Mouse (Mus musculus) intestine, embryonic 16.5 days (tissue): ENCODE results near the gene Spata25. TPM values are rescaled to one million over a fixed set of nuclear protein-coding genes. Genes with fewer than 3 reads are reported as not detected.

Experiments used
- ATAC-seq: fragments of 200-750 bp; cut with Nextera tagmentation; 2 replicates; pipeline ENCODE4 v1.8.0; 2017; ENCODE audit warnings: moderate TSS enrichment, moderate library complexity
- H3K27ac ChIP-seq: fragments of 300-500 bp; sonication (generic); 2 replicates; pipeline ENCODE4 v1.5.1; 2014; ENCODE audit warnings: mild to moderate bottlenecking, low read length
- H3K27me3 ChIP-seq: fragments of 300-500 bp; sonication (generic); replicated peaks from 2 replicates; pipeline ENCODE4 v1.6.1; 2014; ENCODE audit warnings: low read length, control low read depth, mixed read lengths; ENCODE audit not compliant: control insufficient read depth, insufficient read depth
- H3K36me3 ChIP-seq: fragments of 300-500 bp; sonication (generic); 2 replicates; pipeline ENCODE4 v1.6.1; 2014; ENCODE audit warnings: low read length, control low read depth; ENCODE audit not compliant: control insufficient read depth, insufficient read depth
- H3K4me1 ChIP-seq: fragments of 300-500 bp; sonication (generic); 2 replicates; pipeline ENCODE4 v1.6.1; 2014; ENCODE audit warnings: low read length, control low read depth, mixed read lengths; ENCODE audit not compliant: control insufficient read depth, insufficient read depth
- H3K4me2 ChIP-seq: fragments of 300-500 bp; sonication (generic); 2 replicates; pipeline ENCODE4 v1.6.1; 2014; ENCODE audit warnings: low read depth, low read length, control low read depth
- H3K4me3 ChIP-seq: fragments of 300-500 bp; sonication (generic); 2 replicates; pipeline ENCODE4 v1.5.1; 2014; ENCODE audit warnings: mild to moderate bottlenecking, low read length
- H3K9ac ChIP-seq: fragments of 300-500 bp; sonication (generic); 2 replicates; pipeline ENCODE4 v1.6.1; 2014; ENCODE audit warnings: low read depth, low read length
- H3K9me3 ChIP-seq: fragments of 300-500 bp; sonication (generic); 2 replicates; pipeline ENCODE4 v1.6.1; 2016; ENCODE audit warnings: low read length, control low read depth; ENCODE audit not compliant: control insufficient read depth
- WGBS: fragments of 180-500 bp; shearing (Covaris S2); extraction: QIAGEN DNeasy Blood & Tissue Kit; methylation state at CpG from one replicate; pipeline ENCODE4 v1.1.7; 2014; 5-methylcytosine and 5-hydroxymethylcytosine counted together
- polyA plus RNA-seq: library from polyadenylated mRNA; unstranded; fragments of >200 nt; fragmentation: Nextera tagmentation; extraction: Ambion mirVana; gene quantifications from 2 replicates; pipeline ENCODE4 v1.2.1, GENCODE M21; 2015

Spata25 gene
- polyA plus RNA-seq, 1 experiment from 2014 or later = not detected

DNA sequence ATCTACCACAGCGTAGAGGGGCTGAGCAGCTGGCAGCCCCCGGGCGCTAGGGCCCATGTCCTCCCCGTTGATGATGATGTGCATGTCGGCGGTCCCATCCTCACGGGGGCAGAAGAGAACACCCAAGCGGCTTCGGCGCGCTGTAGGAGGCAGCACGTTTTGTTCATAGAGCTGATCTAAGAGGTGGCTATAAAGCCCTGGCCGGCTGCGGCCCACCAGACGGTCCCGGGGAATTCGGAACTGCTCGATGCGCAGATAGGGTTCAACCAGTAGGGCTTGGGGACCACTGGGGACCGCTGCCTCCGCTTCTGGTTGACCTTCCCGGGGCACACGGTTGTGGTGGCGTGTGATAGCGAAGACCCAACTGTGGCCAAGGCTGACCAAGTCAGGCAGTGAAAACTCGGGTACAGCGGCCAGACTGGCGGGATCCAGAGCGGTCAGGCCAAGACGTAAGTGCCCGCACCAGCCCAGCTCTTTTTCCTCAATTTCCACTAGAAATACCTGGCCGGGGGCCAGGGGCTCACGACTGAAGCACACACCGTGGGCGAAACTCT is 4.5 kb upstream of the Spata25 start, which contains the start of gene Ctsa:
TSS of gene Ctsa (plus strand) at position 126 of the 554 bp plus-strand sequence.
- H3K4me3 ChIP-seq = peak within 1 kb of the TSS; percentile 77
- H3K4me1 ChIP-seq = peaks cover 15% of the 10 kb centered on the region
- peak; percentile 77 for ATAC-seq
- H3K27ac ChIP-seq = peak within 1 kb of the TSS; percentile 95
- H3K9me3 ChIP-seq = no peaks in the 10 kb centered on the region
- H3K4me2 ChIP-seq = peak within 1 kb of the TSS; percentile 99
- H3K9ac ChIP-seq = peak within 1 kb of the TSS; percentile 87
- no peaks in the 10 kb centered on the region for H3K27me3 ChIP-seq
- WGBS = under 1% methylated on average over 35 of the region's 35 CpGs
- H3K36me3 ChIP-seq = peaks cover 11% of the 10 kb centered on the region

GRCm38 (mm10) chr2:164832032-164832747 is 3.9 kb upstream of the Spata25 start:
- Histone ChIP-seq H3K9me3 (no peaks in the 10 kb centered on the region), H3K4me3 (peak overlapping the region; percentile 77), H3K4me1 (peaks cover 15% of the 10 kb centered on the region), H3K27me3 (no peaks in the 10 kb centered on the region), H3K9ac (peak overlapping the region; percentile 87), H3K4me2 (peak overlapping the region; percentile 99), H3K27ac (peak overlapping the region; percentile 95), H3K36me3 (peaks cover 8% of the 10 kb centered on the region)
- WGBS = 61% methylated on average over 16 of the region's 16 CpGs
- ATAC-seq = no peak

DNA sequence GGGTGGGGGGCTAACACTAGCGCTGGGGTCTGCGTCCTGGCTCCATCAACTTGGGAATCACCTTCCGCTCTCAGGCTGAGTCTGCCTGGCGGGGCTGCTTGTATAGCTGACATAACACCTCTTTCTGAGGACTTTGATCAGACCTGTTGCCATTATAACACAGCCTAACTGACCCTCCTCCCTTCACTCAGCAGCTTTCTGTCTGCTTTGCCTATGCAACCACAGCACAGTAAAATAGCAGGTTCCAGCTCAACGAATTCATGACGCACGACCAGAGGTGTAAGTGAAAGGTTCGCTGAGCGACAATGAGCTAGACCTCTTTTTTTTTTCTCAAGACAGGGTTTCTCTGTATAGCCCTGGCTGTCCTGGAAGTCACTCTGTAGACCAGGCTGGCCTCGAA is 2.7 kb upstream of the Spata25 start:
- no peak overlapping the region for H3K4me3 ChIP-seq
- H3K9ac ChIP-seq = no peak overlapping the region
- no peak overlapping the region for H3K27ac ChIP-seq
- H3K9me3 ChIP-seq = no peaks in the 10 kb centered on the region
- 90% methylated on average over 10 of the region's 10 CpGs for WGBS
- no peak overlapping the region for H3K4me2 ChIP-seq
- H3K36me3 ChIP-seq = peaks cover 6% of the 10 kb centered on the region
- peaks cover 15% of the 10 kb centered on the region for H3K4me1 ChIP-seq
- no peak for ATAC-seq
- no peaks in the 10 kb centered on the region for H3K27me3 ChIP-seq

GRCm38 (mm10) chr2:164829090-164829489 is 753 bp upstream of the Spata25 start:
- Histone ChIP-seq H3K27me3 (no peaks in the 10 kb centered on the region), H3K4me2 (no peak overlapping the region), H3K36me3 (peaks cover 18% of the 10 kb centered on the region), H3K9ac (no peak overlapping the region), H3K27ac (no peak overlapping the region), H3K4me3 (no peak overlapping the region), H3K4me1 (peaks cover 5% of the 10 kb centered on the region), H3K9me3 (no peaks in the 10 kb centered on the region)
- 87% methylated on average over 1 of the region's 1 CpGs for WGBS
- ATAC-seq = no peak

DNA sequence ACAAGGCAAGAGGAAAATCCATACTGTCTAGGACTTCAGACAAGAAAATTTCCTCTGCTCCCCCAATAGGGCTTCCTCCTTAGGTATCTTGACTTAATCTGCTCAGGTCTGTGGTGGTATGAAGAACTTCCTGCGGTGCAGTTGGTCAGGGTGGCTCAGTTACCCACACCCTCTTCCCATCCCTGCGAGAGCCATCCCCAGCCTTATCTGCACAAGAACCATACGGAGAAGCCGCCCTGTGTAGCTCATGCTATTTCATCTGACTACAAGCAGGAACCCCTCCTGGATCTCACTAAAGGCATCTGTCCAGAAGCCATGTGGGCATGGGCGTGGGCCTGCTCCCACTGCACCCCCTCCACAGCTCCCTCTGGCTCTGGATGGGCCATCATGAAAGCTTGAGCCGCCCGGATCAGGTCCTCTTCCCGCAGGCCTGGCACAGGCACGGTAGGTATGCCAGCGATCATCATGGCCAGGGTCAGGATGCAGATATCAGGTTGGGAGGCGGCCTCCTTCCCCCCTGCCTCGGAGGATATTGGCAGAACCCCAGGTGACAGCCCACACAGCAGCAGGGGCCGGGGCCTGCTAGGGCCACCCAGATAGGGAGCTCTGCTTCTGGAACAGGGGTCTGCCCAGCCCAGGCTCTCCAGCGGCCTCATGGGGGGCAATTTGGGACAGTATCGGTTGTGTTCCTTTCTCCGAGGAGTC is 1.0 kb downstream of the Spata25 start:
- Histone ChIP-seq H3K9ac (no peak overlapping the region), H3K36me3 (peaks cover 18% of the 10 kb centered on the region), H3K9me3 (no peaks in the 10 kb centered on the region), H3K27me3 (no peaks in the 10 kb centered on the region), H3K4me2 (no peak overlapping the region), H3K27ac (no peak overlapping the region), H3K4me1 (peaks cover 6% of the 10 kb centered on the region), H3K4me3 (no peak overlapping the region)
- ATAC-seq = no peak
- 88% methylated on average over 16 of the region's 16 CpGs for WGBS

GRCm38 (mm10) chr2:164825521-164825920 is 2.8 kb downstream of the Spata25 start:
- ATAC-seq = no peak
- H3K9me3 ChIP-seq = no peaks in the 10 kb centered on the region
- H3K27ac ChIP-seq = no peak overlapping the region
- whole genome bisulfite sequencing = 95% methylated on average over 17 of the region's 17 CpGs
- peaks cover 21% of the 10 kb centered on the region for H3K36me3 ChIP-seq
- H3K27me3 ChIP-seq = no peaks in the 10 kb centered on the region
- H3K4me3 ChIP-seq = no peak overlapping the region
- no peak overlapping the region for H3K4me2 ChIP-seq
- no peak overlapping the region for H3K9ac ChIP-seq
- H3K4me1 ChIP-seq = peaks cover 6% of the 10 kb centered on the region

DNA sequence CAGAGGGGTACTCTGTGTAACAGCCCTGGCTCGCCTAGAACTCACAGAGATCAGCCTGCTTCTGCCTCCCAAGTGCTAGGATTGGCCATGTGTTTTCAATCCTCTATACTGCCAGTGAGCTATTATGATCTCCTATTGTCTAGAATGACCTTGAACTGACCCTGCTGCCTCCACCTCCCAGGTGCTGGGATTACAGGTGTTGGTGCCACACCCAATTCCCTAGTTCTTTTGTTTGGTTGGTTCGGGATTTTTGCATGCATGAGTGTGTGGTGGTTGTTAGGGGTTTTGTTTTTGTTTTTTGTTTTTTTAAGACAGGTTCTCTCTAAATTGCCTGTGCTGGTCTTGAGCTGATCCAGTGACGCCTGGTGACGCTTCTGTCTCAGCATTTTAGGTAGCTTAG is 4.4 kb downstream of the Spata25 start:
- no peak overlapping the region for H3K27ac ChIP-seq
- H3K4me3 ChIP-seq = no peak overlapping the region
- H3K9ac ChIP-seq = no peak overlapping the region
- no peak for ATAC-seq
- H3K27me3 ChIP-seq = no peaks in the 10 kb centered on the region
- H3K4me2 ChIP-seq = no peak overlapping the region
- H3K36me3 ChIP-seq = peaks cover 21% of the 10 kb centered on the region
- 88% methylated on average over 4 of the region's 4 CpGs for WGBS
- no peaks in the 10 kb centered on the region for H3K9me3 ChIP-seq
- peaks cover 6% of the 10 kb centered on the region for H3K4me1 ChIP-seq

DNA sequence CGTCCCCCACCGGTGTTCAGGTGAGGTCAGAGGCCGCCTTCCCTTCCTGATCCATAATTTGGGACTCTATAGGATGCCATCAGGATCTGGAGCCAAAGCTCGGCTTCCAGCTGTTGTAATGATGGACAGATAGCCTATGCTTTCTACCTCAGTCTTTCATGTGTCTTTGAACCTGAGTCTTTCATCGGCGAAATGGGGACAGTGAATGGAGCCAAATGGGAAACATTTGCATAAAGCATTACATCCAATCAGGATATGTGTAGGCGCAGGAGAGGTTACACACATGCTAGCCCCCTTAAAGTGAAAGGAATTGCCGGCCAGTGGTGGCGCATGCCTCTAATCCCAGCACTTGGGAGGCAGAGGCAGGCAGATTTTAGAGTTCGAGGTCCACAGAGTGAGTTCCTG is 5.2 kb downstream of the Spata25 start:
- Histone ChIP-seq H3K27me3 (no peaks in the 10 kb centered on the region), H3K27ac (peak overlapping the region; percentile 64), H3K9me3 (no peaks in the 10 kb centered on the region), H3K4me1 (peaks cover 6% of the 10 kb centered on the region), H3K4me3 (peak overlapping the region; percentile 73), H3K4me2 (peak overlapping the region; percentile 64), H3K36me3 (peaks cover 21% of the 10 kb centered on the region), H3K9ac (peak overlapping the region; percentile 68)
- WGBS = under 1% methylated on average over 10 of the region's 10 CpGs
- ATAC-seq = peak; percentile 80

DNA sequence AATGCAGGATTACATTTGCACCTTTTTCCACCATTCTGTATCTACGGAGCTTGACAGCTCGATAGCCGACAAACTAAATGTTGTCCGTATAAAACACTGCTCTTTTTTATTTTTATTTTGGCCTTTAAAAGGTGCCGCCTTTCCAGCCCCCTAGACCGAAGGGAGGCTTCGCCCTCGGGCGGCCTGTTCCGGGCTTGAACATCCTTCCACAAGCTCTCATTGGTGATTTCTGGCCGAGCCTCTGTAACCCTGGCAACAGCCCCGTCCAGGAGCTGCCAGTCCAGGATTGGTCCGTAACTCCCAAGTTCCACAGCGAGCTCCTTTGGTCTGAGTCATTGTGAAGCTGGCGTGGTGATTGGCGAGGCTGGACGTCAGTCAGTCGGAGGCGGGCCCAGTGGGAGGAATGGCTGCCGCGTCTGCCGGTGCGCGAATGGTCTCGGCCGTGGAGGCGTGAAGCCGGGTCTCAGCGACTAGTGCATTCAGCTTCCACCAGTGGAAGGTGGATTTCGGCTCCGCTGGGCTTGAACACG is 5.6 kb downstream of the Spata25 start, which contains the start of gene Zswim1:
TSS of gene Zswim1 (plus strand) at position 51 of the 530 bp plus-strand sequence.
- peak; percentile 100 for ATAC-seq
- H3K9ac ChIP-seq = peak within 1 kb of the TSS; percentile 68

More for the DNA sequence above, 5.6 kb downstream of the Spata25 start, which contains the start of gene Zswim1:
- Histone ChIP-seq H3K36me3 (peaks cover 21% of the 10 kb centered on the region), H3K9me3 (no peaks in the 10 kb centered on the region), H3K4me3 (peak within 1 kb of the TSS; percentile 73), H3K4me2 (peak within 1 kb of the TSS; percentile 64), H3K4me1 (peaks cover 7% of the 10 kb centered on the region), H3K27ac (peak within 1 kb of the TSS; percentile 64), H3K27me3 (no peaks in the 10 kb centered on the region)
- WGBS = 1% methylated on average over 32 of the region's 32 CpGs
